Mouse (Mus musculus) hindbrain, embryonic 11.5 days (tissue): ENCODE results near the gene Spint4. TPM values are rescaled to one million over a fixed set of nuclear protein-coding genes. Genes with fewer than 3 reads are reported as not detected.

Source experiments
- ATAC-seq: fragments of 200-750 bp; cut with Nextera tagmentation; 2 replicates; pipeline ENCODE4 v1.8.0; 2017; ENCODE audit warnings: mild to moderate bottlenecking, moderate TSS enrichment, moderate library complexity; ENCODE audit not compliant: low FRiP score
- DNase-seq: peaks from one replicate; pipeline ENCODE4 v3.0.0-alpha.2; 2015; ENCODE audit warnings: low spot score
- H3K27ac ChIP-seq: fragments of 300-500 bp; sonication (generic); 2 replicates; pipeline ENCODE4 v1.5.1; 2014; ENCODE audit warnings: mild to moderate bottlenecking, low read depth, low read length
- H3K27me3 ChIP-seq: fragments of 300-500 bp; sonication (generic); 2 replicates; pipeline ENCODE4 v1.6.1; 2014; ENCODE audit warnings: mild to moderate bottlenecking, low read length, moderate library complexity, mixed read lengths; ENCODE audit not compliant: control insufficient read depth, insufficient read depth
- H3K36me3 ChIP-seq: fragments of 300-500 bp; sonication (generic); 2 replicates; pipeline ENCODE4 v1.6.1; 2014; ENCODE audit warnings: mild to moderate bottlenecking, low read length, moderate library complexity, mixed read lengths; ENCODE audit not compliant: control insufficient read depth, insufficient read depth
- H3K4me1 ChIP-seq: fragments of 300-500 bp; sonication (generic); replicated peaks from 2 replicates; pipeline ENCODE4 v1.6.1; 2014; ENCODE audit warnings: low read length, mixed read lengths; ENCODE audit not compliant: control insufficient read depth, insufficient read depth
- H3K4me2 ChIP-seq: fragments of 300-500 bp; sonication (generic); replicated peaks from 2 replicates; pipeline ENCODE4 v1.6.1; 2014; ENCODE audit warnings: mild to moderate bottlenecking, low read depth, low read length
- H3K4me3 ChIP-seq: fragments of 300-500 bp; sonication (generic); 2 replicates; pipeline ENCODE4 v1.5.1; 2014; ENCODE audit warnings: low read depth, low read length
- H3K9ac ChIP-seq: fragments of 300-500 bp; sonication (generic); 2 replicates; pipeline ENCODE4 v1.6.1; 2014; ENCODE audit warnings: low read depth, low read length
- H3K9me3 ChIP-seq: fragments of 300-500 bp; sonication (generic); 2 replicates; pipeline ENCODE4 v1.6.1; 2016; ENCODE audit warnings: low read length; ENCODE audit not compliant: control insufficient read depth
- WGBS: fragments of 180-500 bp; shearing (Covaris S2); extraction: QIAGEN DNeasy Blood & Tissue Kit; methylation state at CpG from one replicate; pipeline ENCODE4 v1.1.7; 2014; 5-methylcytosine and 5-hydroxymethylcytosine counted together
- polyA plus RNA-seq: library from polyadenylated mRNA; unstranded; fragments of >200 nt; fragmentation: Nextera tagmentation; extraction: Ambion mirVana; gene quantifications from 2 replicates; pipeline ENCODE4 v1.2.1, GENCODE M21; 2014

Gene Spint4
- polyA plus RNA-seq: not detected in 2 replicates

- H3K27ac ChIP-seq: no peak within 1 kb of the TSS
- ATAC-seq (no peak), DNase-seq (no peak)
- H3K4me2 ChIP-seq: no peak within 1 kb of the TSS
- WGBS: 76% methylated on average over 4 of the region's 4 CpGs
- H3K9ac ChIP-seq: no peak within 1 kb of the TSS
- H3K4me1 ChIP-seq: no peaks in the 10 kb centered on the region
- H3K4me3 ChIP-seq: no peak within 1 kb of the TSS
- no peaks in the 10 kb centered on the region for H3K27me3 ChIP-seq
- no peaks in the 10 kb centered on the region for H3K36me3 ChIP-seq
- no peaks in the 10 kb centered on the region for H3K9me3 ChIP-seq
These were observed at the start of gene Spint4 for GRCm38 (mm10) chr2:164698201-164698600. Gene Spint4 (plus strand): TSS chr2:164698501.

- Histone ChIP-seq H3K27ac (no peak within 1 kb of the TSS), H3K9me3 (no peaks in the 10 kb centered on the region), H3K4me1 (no peaks in the 10 kb centered on the region), H3K9ac (no peak within 1 kb of the TSS), H3K27me3 (no peaks in the 10 kb centered on the region), H3K4me3 (no peak within 1 kb of the TSS), H3K36me3 (no peaks in the 10 kb centered on the region), H3K4me2 (no peak within 1 kb of the TSS)
- DNase-seq (peak; percentile 81), ATAC-seq (no peak)
- 21% methylated on average over 11 of the region's 11 CpGs for WGBS
These were observed 42.4 kb upstream of the Spint4 start, which contains the start of gene Wfdc10 for GRCm38 (mm10) chr2:164655858-164656257. Gene Wfdc10 (plus strand): TSS chr2:164656046.

GRCm38 (mm10) chr2:164656483-164656882 is 41.8 kb upstream of the Spint4 start, which contains the start of gene Wfdc9:
Gene Wfdc9 (minus strand): TSS chr2:164656583.
- Histone ChIP-seq H3K4me1 (no peaks in the 10 kb centered on the region), H3K27ac (no peak within 1 kb of the TSS), H3K36me3 (no peaks in the 10 kb centered on the region), H3K4me2 (no peak within 1 kb of the TSS), H3K4me3 (no peak within 1 kb of the TSS), H3K9me3 (no peaks in the 10 kb centered on the region), H3K9ac (no peak within 1 kb of the TSS), H3K27me3 (no peaks in the 10 kb centered on the region)
- WGBS: 82% methylated on average over 9 of the region's 9 CpGs
- ATAC-seq: no peak
- DNase-seq: no peak

GRCm38 (mm10) chr2:164664851-164665250 is 33.5 kb upstream of the Spint4 start:
- H3K9ac ChIP-seq: no peak overlapping the region
- no peak overlapping the region for H3K27ac ChIP-seq
- ATAC-seq (no peak), DNase-seq (no peak)
- no peaks in the 10 kb centered on the region for H3K4me1 ChIP-seq
- H3K9me3 ChIP-seq: no peaks in the 10 kb centered on the region
- 89% methylated on average over 7 of the region's 7 CpGs for WGBS
- no peak overlapping the region for H3K4me3 ChIP-seq
- no peak overlapping the region for H3K4me2 ChIP-seq
- H3K27me3 ChIP-seq: no peaks in the 10 kb centered on the region
- H3K36me3 ChIP-seq: no peaks in the 10 kb centered on the region

GRCm38 (mm10) chr2:164670261-164670660 is 28.0 kb upstream of the Spint4 start:
- no peaks in the 10 kb centered on the region for H3K36me3 ChIP-seq
- no peaks in the 10 kb centered on the region for H3K27me3 ChIP-seq
- ATAC-seq (no peak), DNase-seq (no peak)
- H3K27ac ChIP-seq: no peak overlapping the region
- 86% methylated on average over 5 of the region's 5 CpGs for WGBS
- no peaks in the 10 kb centered on the region for H3K9me3 ChIP-seq
- H3K9ac ChIP-seq: no peak overlapping the region
- no peak overlapping the region for H3K4me2 ChIP-seq
- no peak overlapping the region for H3K4me3 ChIP-seq
- no peaks in the 10 kb centered on the region for H3K4me1 ChIP-seq

GRCm38 (mm10) chr2:164670938-164671337 is 27.4 kb upstream of the Spint4 start:
- 38% methylated on average over 1 of the region's 1 CpGs for WGBS
- ATAC-seq (no peak), DNase-seq (no peak)
- no peak overlapping the region for H3K9ac ChIP-seq
- H3K4me3 ChIP-seq: no peak overlapping the region
- H3K9me3 ChIP-seq: no peaks in the 10 kb centered on the region
- H3K36me3 ChIP-seq: no peaks in the 10 kb centered on the region
- no peak overlapping the region for H3K4me2 ChIP-seq
- H3K27me3 ChIP-seq: no peaks in the 10 kb centered on the region
- H3K27ac ChIP-seq: no peak overlapping the region
- no peaks in the 10 kb centered on the region for H3K4me1 ChIP-seq

- Histone ChIP-seq H3K27ac (no peak within 1 kb of the TSS), H3K9ac (no peak within 1 kb of the TSS), H3K4me2 (no peak within 1 kb of the TSS), H3K4me1 (no peaks in the 10 kb centered on the region), H3K27me3 (no peaks in the 10 kb centered on the region), H3K4me3 (no peak within 1 kb of the TSS), H3K9me3 (no peaks in the 10 kb centered on the region), H3K36me3 (no peaks in the 10 kb centered on the region)
- no peak for ATAC-seq
- WGBS: 86% methylated on average over 7 of the region's 7 CpGs
- DNase-seq: no peak
These were observed 24.3 kb upstream of the Spint4 start, which contains the start of gene Wfdc11 for GRCm38 (mm10) chr2:164673987-164674386. Gene Wfdc11 (minus strand): TSS chr2:164674087.

- H3K9ac ChIP-seq: no peak overlapping the region
- no peaks in the 10 kb centered on the region for H3K9me3 ChIP-seq
- no peak for ATAC-seq
- no peaks in the 10 kb centered on the region for H3K27me3 ChIP-seq
- no peak overlapping the region for H3K27ac ChIP-seq
- no peak for DNase-seq
- 82% methylated on average over 7 of the region's 7 CpGs for WGBS
- no peaks in the 10 kb centered on the region for H3K36me3 ChIP-seq
- no peak overlapping the region for H3K4me2 ChIP-seq
- no peaks in the 10 kb centered on the region for H3K4me1 ChIP-seq
- H3K4me3 ChIP-seq: no peak overlapping the region
These were observed 22.2 kb upstream of the Spint4 start for GRCm38 (mm10) chr2:164676103-164676502.

- H3K27me3 ChIP-seq: no peaks in the 10 kb centered on the region
- H3K9ac ChIP-seq: no peak overlapping the region
- no peak for DNase-seq
- ATAC-seq: no peak
- no peak overlapping the region for H3K27ac ChIP-seq
- H3K9me3 ChIP-seq: no peaks in the 10 kb centered on the region
- no peaks in the 10 kb centered on the region for H3K4me1 ChIP-seq
- H3K36me3 ChIP-seq: no peaks in the 10 kb centered on the region
- 86% methylated on average over 16 of the region's 16 CpGs for WGBS
- no peak overlapping the region for H3K4me2 ChIP-seq
- H3K4me3 ChIP-seq: no peak overlapping the region
These were observed 21.2 kb upstream of the Spint4 start for GRCm38 (mm10) chr2:164676916-164677685.
